Mouse (Mus musculus): ENCODE data around the gene Arsb. TPM values are rescaled to one million over a fixed set of nuclear protein-coding genes. Genes with fewer than 3 reads are reported as not detected.

Gene Arsb
- polyA plus RNA-seq, 1 experiment = 114 TPM

GRCm38 (mm10) chr13:93872591-93872990, 101.2 kb downstream of the Arsb start:
- WGBS = 93% methylated on average over 6 of the region's 6 CpGs
- H3K27ac ChIP-seq (ENCODE audit: insufficient read depth, low read depth, low read length) = no peak overlapping the region
- H3K27me3 ChIP-seq (replicated peaks; ENCODE audit: control insufficient read depth, insufficient read depth, low read length) = no peaks in the 10 kb centered on the region
- DNase-seq = no peak
- TF ChIP-seq CTCF (conservative IDR thresholded peaks at IDR 0.05; ENCODE audit: insufficient read depth, insufficient read length, low read depth, low read length) (no peak), POLR2A (IDR thresholded peaks at IDR 0.05; ENCODE audit: low read depth, low read length) (no peak)
- no peaks in the 10 kb centered on the region; the same call in 1 of the 2 replicates for H3K36me3 ChIP-seq (ENCODE audit: control insufficient read depth, insufficient read depth, low read length)
- no peaks in the 10 kb centered on the region for H3K4me1 ChIP-seq (ENCODE audit: control insufficient read depth, insufficient read depth, low read length)
- no peak overlapping the region for H3K4me3 ChIP-seq (ENCODE audit: insufficient read depth, low read depth, low read length)

GRCm38 (mm10) chr13:93877924-93878323, 106.5 kb downstream of the Arsb start:
- Histone ChIP-seq H3K36me3 (ENCODE audit: control insufficient read depth, insufficient read depth, low read length) (no peaks in the 10 kb centered on the region), H3K4me1 (ENCODE audit: control insufficient read depth, insufficient read depth, low read length) (no peaks in the 10 kb centered on the region), H3K27me3 (replicated peaks; ENCODE audit: control insufficient read depth, insufficient read depth, low read length) (no peaks in the 10 kb centered on the region), H3K27ac (ENCODE audit: insufficient read depth, low read depth, low read length) (no peak overlapping the region), H3K4me3 (ENCODE audit: insufficient read depth, low read depth, low read length) (no peak overlapping the region)
- TF ChIP-seq POLR2A (IDR thresholded peaks at IDR 0.05; ENCODE audit: low read depth, low read length) (no peak), CTCF (conservative IDR thresholded peaks at IDR 0.05; ENCODE audit: insufficient read depth, insufficient read length, low read depth, low read length) (no peak)
- 84% methylated on average over 2 of the region's 2 CpGs for WGBS
- DNase-seq = no peak

- WGBS = 94% methylated on average over 5 of the region's 5 CpGs
- DNase-seq = no peak
- no peak for TF ChIP-seq CTCF (conservative IDR thresholded peaks at IDR 0.05; ENCODE audit: insufficient read depth, insufficient read length, low read depth, low read length)
- TF ChIP-seq POLR2A (IDR thresholded peaks at IDR 0.05; ENCODE audit: low read depth, low read length) = no peak
- Histone ChIP-seq H3K27ac (ENCODE audit: insufficient read depth, low read depth, low read length) (no peak overlapping the region), H3K27me3 (replicated peaks; ENCODE audit: control insufficient read depth, insufficient read depth, low read length) (no peaks in the 10 kb centered on the region), H3K36me3 (ENCODE audit: control insufficient read depth, insufficient read depth, low read length) (no peaks in the 10 kb centered on the region), H3K4me1 (ENCODE audit: control insufficient read depth, insufficient read depth, low read length) (no peaks in the 10 kb centered on the region), H3K4me3 (ENCODE audit: insufficient read depth, low read depth, low read length) (no peak overlapping the region)
Measured at GRCm38 (mm10) chr13:93879426-93879825, 108.0 kb downstream of the Arsb start.

GRCm38 (mm10) chr13:93882132-93882531, 110.7 kb downstream of the Arsb start:
- TF ChIP-seq POLR2A (IDR thresholded peaks at IDR 0.05; ENCODE audit: low read depth, low read length) (no peak), CTCF (conservative IDR thresholded peaks at IDR 0.05; ENCODE audit: insufficient read depth, insufficient read length, low read depth, low read length) (no peak)
- H3K27ac ChIP-seq (ENCODE audit: insufficient read depth, low read depth, low read length) = no peak overlapping the region
- H3K4me3 ChIP-seq (ENCODE audit: insufficient read depth, low read depth, low read length) = no peak overlapping the region
- WGBS = 80% methylated on average over 3 of the region's 3 CpGs
- no peak for DNase-seq
- no peaks in the 10 kb centered on the region for H3K36me3 ChIP-seq (ENCODE audit: control insufficient read depth, insufficient read depth, low read length)
- H3K27me3 ChIP-seq (replicated peaks; ENCODE audit: control insufficient read depth, insufficient read depth, low read length) = no peaks in the 10 kb centered on the region
- no peaks in the 10 kb centered on the region for H3K4me1 ChIP-seq (ENCODE audit: control insufficient read depth, insufficient read depth, low read length)

DNA sequence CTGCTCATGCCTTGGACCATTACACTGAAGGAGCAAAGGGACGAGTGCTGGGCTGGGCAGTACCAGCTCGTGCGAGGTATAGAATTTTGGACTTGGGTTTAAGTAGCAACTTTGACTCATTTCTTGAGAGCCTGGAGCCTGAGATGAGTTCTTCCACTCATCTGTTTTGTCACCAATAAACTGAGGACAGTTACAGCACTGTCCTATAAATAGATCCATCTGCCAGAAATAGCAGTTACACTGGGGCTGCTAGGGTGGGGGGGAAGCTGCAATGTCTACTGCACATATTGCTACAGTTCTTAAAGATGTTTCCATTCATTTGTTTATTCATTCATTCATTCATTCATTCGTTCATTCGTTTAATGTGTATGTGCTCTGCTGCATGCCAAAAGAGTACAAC, 115.6 kb downstream of the Arsb start:
- no peak for DNase-seq
- no peak overlapping the region for H3K27ac ChIP-seq (ENCODE audit: insufficient read depth, low read depth, low read length)
- no peak overlapping the region for H3K4me3 ChIP-seq (ENCODE audit: insufficient read depth, low read depth, low read length)
- no peaks in the 10 kb centered on the region for H3K27me3 ChIP-seq (replicated peaks; ENCODE audit: control insufficient read depth, insufficient read depth, low read length)
- 94% methylated on average over 5 of the region's 5 CpGs for WGBS
- no peak for TF ChIP-seq CTCF (conservative IDR thresholded peaks at IDR 0.05; ENCODE audit: insufficient read depth, insufficient read length, low read depth, low read length)
- no peak for TF ChIP-seq POLR2A (IDR thresholded peaks at IDR 0.05; ENCODE audit: low read depth, low read length)
- H3K36me3 ChIP-seq (ENCODE audit: control insufficient read depth, insufficient read depth, low read length) = no peaks in the 10 kb centered on the region
- H3K4me1 ChIP-seq (ENCODE audit: control insufficient read depth, insufficient read depth, low read length) = peaks cover 23% of the 10 kb centered on the region

GRCm38 (mm10) chr13:93888196-93888595, 116.8 kb downstream of the Arsb start:
- DNase-seq = no peak
- Histone ChIP-seq H3K27me3 (replicated peaks; ENCODE audit: control insufficient read depth, insufficient read depth, low read length) (no peaks in the 10 kb centered on the region), H3K36me3 (ENCODE audit: control insufficient read depth, insufficient read depth, low read length) (no peaks in the 10 kb centered on the region), H3K4me1 (ENCODE audit: control insufficient read depth, insufficient read depth, low read length) (peaks cover 23% of the 10 kb centered on the region), H3K4me3 (ENCODE audit: insufficient read depth, low read depth, low read length) (no peak overlapping the region), H3K27ac (ENCODE audit: insufficient read depth, low read depth, low read length) (no peak overlapping the region)
- 78% methylated on average over 2 of the region's 2 CpGs for WGBS
- TF ChIP-seq POLR2A (IDR thresholded peaks at IDR 0.05; ENCODE audit: low read depth, low read length) = no peak
- no peak for TF ChIP-seq CTCF (conservative IDR thresholded peaks at IDR 0.05; ENCODE audit: insufficient read depth, insufficient read length, low read depth, low read length)

- TF ChIP-seq POLR2A (IDR thresholded peaks at IDR 0.05; ENCODE audit: low read depth, low read length) = no peak
- TF ChIP-seq CTCF (conservative IDR thresholded peaks at IDR 0.05; ENCODE audit: insufficient read depth, insufficient read length, low read depth, low read length) = no peak
- H3K4me1 ChIP-seq (ENCODE audit: control insufficient read depth, insufficient read depth, low read length) = peaks cover 23% of the 10 kb centered on the region
- 73% methylated on average over 3 of the region's 3 CpGs for WGBS
- H3K4me3 ChIP-seq (ENCODE audit: insufficient read depth, low read depth, low read length) = no peak overlapping the region
- no peaks in the 10 kb centered on the region for H3K27me3 ChIP-seq (replicated peaks; ENCODE audit: control insufficient read depth, insufficient read depth, low read length)
- no peak overlapping the region for H3K27ac ChIP-seq (ENCODE audit: insufficient read depth, low read depth, low read length)
- DNase-seq = no peak
- no peaks in the 10 kb centered on the region for H3K36me3 ChIP-seq (ENCODE audit: control insufficient read depth, insufficient read depth, low read length)
Measured at GRCm38 (mm10) chr13:93888916-93889315, 117.5 kb downstream of the Arsb start.

All from kidney, adult 2 months (tissue).